Mouse (Mus musculus) heart, embryonic 16.5 days (tissue): Measurements from ENCODE around the gene Lrrfip2. TPM values are rescaled to one million over a fixed set of nuclear protein-coding genes. Genes with fewer than 3 reads are reported as not detected.

Source experiments
- ATAC-seq: fragments of 200-750 bp; cut with Nextera tagmentation; replicated peaks from 2 replicates; pipeline ENCODE4 v1.8.0; 2017; ENCODE audit warnings: moderate number of reproducible peaks; ENCODE audit not compliant: insufficient read depth, low FRiP score; ENCODE audit errors: extremely low read depth
- H3K27ac ChIP-seq: fragments of 300-500 bp; sonication (generic); 2 replicates; pipeline ENCODE4 v1.5.1; 2014; ENCODE audit warnings: mild to moderate bottlenecking, low read length, control low read depth, moderate library complexity
- H3K27me3 ChIP-seq: fragments of 300-500 bp; sonication (generic); 2 replicates; pipeline ENCODE4 v1.6.1; 2014; ENCODE audit warnings: low read length, mixed read lengths; ENCODE audit not compliant: control insufficient read depth, insufficient read depth
- H3K36me3 ChIP-seq: fragments of 300-500 bp; sonication (generic); 2 replicates; pipeline ENCODE4 v1.6.1; 2014; ENCODE audit not compliant: control insufficient read depth, insufficient read depth
- H3K4me1 ChIP-seq: fragments of 300-500 bp; sonication (generic); 2 replicates; pipeline ENCODE4 v1.6.1; 2014; ENCODE audit warnings: low read length, mixed read lengths; ENCODE audit not compliant: control insufficient read depth, insufficient read depth
- H3K4me2 ChIP-seq: fragments of 300-500 bp; sonication (generic); 2 replicates; pipeline ENCODE4 v1.6.1; 2014; ENCODE audit warnings: low read depth, mild to moderate bottlenecking, control low read depth, low read length
- H3K4me3 ChIP-seq: fragments of 300-500 bp; sonication (generic); 2 replicates; pipeline ENCODE4 v1.5.1; 2014; ENCODE audit warnings: mild to moderate bottlenecking, control low read depth, low read length
- H3K9ac ChIP-seq: fragments of 300-500 bp; sonication (generic); 2 replicates; pipeline ENCODE4 v1.6.1; 2014; ENCODE audit warnings: low read length, control low read depth
- H3K9me3 ChIP-seq: fragments of 300-500 bp; sonication (generic); replicated peaks from 2 replicates; pipeline ENCODE4 v1.6.1; 2016; ENCODE audit warnings: low read length; ENCODE audit not compliant: control insufficient read depth
- WGBS: fragments of 180-500 bp; shearing (Covaris S2); extraction: QIAGEN DNeasy Blood & Tissue Kit; methylation state at CpG from one replicate; pipeline ENCODE4 v1.1.7; 2014; 5-methylcytosine and 5-hydroxymethylcytosine counted together
- polyA plus RNA-seq: library from polyadenylated mRNA; unstranded; fragments of >200 nt; fragmentation: Nextera tagmentation; extraction: Ambion mirVana; gene quantifications from 2 replicates; pipeline ENCODE4 v1.2.1, GENCODE M21; 2015

Lrrfip2 gene
- polyA plus RNA-seq, 1 experiment from 2014 or later: 74.8 TPM

- ATAC-seq: no peak
- Histone ChIP-seq H3K4me3 (no peak overlapping the region), H3K36me3 (no peaks in the 10 kb centered on the region), H3K27me3 (no peaks in the 10 kb centered on the region; the same call in 1 of the 2 replicates), H3K27ac (no peak overlapping the region), H3K9ac (no peak overlapping the region), H3K4me1 (peaks cover 17% of the 10 kb centered on the region), H3K9me3 (no peaks in the 10 kb centered on the region), H3K4me2 (no peak overlapping the region)
- 24% methylated on average over 3 of the region's 3 CpGs for WGBS
Observed at GRCm38 (mm10) chr9:111086995-111087606, 30.3 kb upstream of the Lrrfip2 start.

- H3K9me3 ChIP-seq: no peaks in the 10 kb centered on the region
- H3K4me2 ChIP-seq: no peak overlapping the region
- H3K27ac ChIP-seq: no peak overlapping the region
- no peak for ATAC-seq
- 9% methylated on average over 5 of the region's 5 CpGs for WGBS
- H3K4me3 ChIP-seq: no peak overlapping the region
- H3K9ac ChIP-seq: no peak overlapping the region
- no peaks in the 10 kb centered on the region; the same call in 1 of the 2 replicates for H3K27me3 ChIP-seq
- no peaks in the 10 kb centered on the region for H3K36me3 ChIP-seq
- peaks cover 22% of the 10 kb centered on the region for H3K4me1 ChIP-seq
Observed at GRCm38 (mm10) chr9:111087960-111088359, 29.4 kb upstream of the Lrrfip2 start.

GRCm38 (mm10) chr9:111088886-111089285 lies 28.5 kb upstream of the Lrrfip2 start:
- no peak overlapping the region for H3K27ac ChIP-seq
- H3K4me1 ChIP-seq: peaks cover 25% of the 10 kb centered on the region
- no peak overlapping the region for H3K4me2 ChIP-seq
- no peaks in the 10 kb centered on the region for H3K36me3 ChIP-seq
- H3K27me3 ChIP-seq: no peaks in the 10 kb centered on the region; the same call in 1 of the 2 replicates
- 44% methylated on average over 7 of the region's 7 CpGs for WGBS
- no peak overlapping the region for H3K9ac ChIP-seq
- no peak for ATAC-seq
- H3K4me3 ChIP-seq: no peak overlapping the region
- no peaks in the 10 kb centered on the region for H3K9me3 ChIP-seq

DNA sequence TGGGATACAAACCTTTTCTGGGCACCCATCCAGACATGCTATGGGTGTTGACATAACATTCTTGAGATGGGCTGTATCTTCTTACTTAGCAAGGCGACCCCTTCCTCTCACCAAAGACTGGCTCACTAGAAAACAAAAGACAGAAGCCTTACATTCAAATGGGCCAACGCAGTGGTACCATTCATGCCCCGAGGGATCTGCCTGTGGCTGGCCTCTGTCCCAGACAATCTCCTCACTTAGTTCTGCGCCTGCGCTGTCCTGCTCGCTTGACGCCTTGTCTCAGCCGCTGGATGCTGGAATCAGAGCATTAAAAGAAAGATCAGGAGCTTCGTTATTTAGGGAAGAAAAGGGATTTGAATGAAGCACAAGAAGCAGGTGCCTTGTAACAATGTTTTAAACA lies 24.7 kb upstream of the Lrrfip2 start:
- Histone ChIP-seq H3K9me3 (no peaks in the 10 kb centered on the region), H3K27me3 (no peaks in the 10 kb centered on the region), H3K4me2 (peak overlapping the region; percentile 1; the same call in 1 of the 2 replicates), H3K4me3 (no peak overlapping the region), H3K27ac (no peak overlapping the region), H3K36me3 (no peaks in the 10 kb centered on the region), H3K4me1 (peaks cover 24% of the 10 kb centered on the region), H3K9ac (no peak overlapping the region)
- 47% methylated on average over 9 of the region's 9 CpGs for WGBS
- no peak for ATAC-seq

DNA sequence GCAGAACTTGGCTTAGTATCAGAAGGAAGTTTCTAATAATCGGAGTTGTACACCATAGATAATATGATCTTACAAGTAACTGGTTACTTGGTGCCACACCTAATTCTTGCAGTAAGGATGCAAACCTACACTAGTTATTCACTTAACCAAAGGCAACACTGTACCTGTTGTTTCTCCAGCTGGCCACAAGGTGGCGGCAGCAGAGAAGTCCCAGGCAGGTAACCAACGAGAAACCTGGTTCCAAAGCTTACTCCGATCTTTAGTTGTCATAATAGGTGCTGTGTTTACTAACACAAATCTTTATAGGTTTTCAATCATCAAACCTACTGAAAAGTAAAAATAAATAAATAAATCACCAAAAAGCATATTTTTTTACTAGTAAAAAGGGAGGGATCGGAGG lies 24.3 kb upstream of the Lrrfip2 start:
- H3K4me1 ChIP-seq: peaks cover 20% of the 10 kb centered on the region
- no peak for ATAC-seq
- H3K27ac ChIP-seq: no peak overlapping the region
- no peaks in the 10 kb centered on the region for H3K27me3 ChIP-seq
- WGBS: 28% methylated on average over 5 of the region's 5 CpGs
- peak overlapping the region; percentile 1; the same call in 1 of the 2 replicates for H3K4me2 ChIP-seq
- H3K36me3 ChIP-seq: no peaks in the 10 kb centered on the region
- no peak overlapping the region for H3K4me3 ChIP-seq
- H3K9me3 ChIP-seq: no peaks in the 10 kb centered on the region
- H3K9ac ChIP-seq: no peak overlapping the region

GRCm38 (mm10) chr9:111094626-111095025 lies 22.8 kb upstream of the Lrrfip2 start:
- no peak for ATAC-seq
- Histone ChIP-seq H3K36me3 (no peaks in the 10 kb centered on the region), H3K4me1 (peaks cover 15% of the 10 kb centered on the region), H3K4me3 (no peak overlapping the region), H3K27me3 (no peaks in the 10 kb centered on the region), H3K9ac (no peak overlapping the region), H3K4me2 (no peak overlapping the region), H3K9me3 (no peaks in the 10 kb centered on the region), H3K27ac (no peak overlapping the region)
- 72% methylated on average over 5 of the region's 5 CpGs for WGBS

DNA sequence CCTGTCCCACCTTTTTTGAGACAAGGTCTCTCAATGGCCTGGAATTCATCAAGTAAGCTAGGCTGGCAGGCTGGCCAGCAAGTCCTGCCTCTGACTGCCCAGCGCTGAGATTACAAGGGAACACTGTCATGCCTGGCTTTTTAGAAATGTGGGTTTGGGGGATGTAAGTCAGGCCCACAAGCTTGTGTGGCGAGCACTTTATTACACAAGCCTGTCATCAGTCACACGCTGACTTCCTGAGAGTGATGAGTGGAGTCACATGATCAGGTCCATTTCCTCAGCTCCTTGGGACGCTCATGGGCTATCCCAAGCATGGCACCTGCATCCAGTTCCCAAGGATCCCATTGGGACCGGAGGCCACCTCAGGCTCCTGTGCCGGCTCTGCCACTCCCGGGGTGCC lies 21.7 kb upstream of the Lrrfip2 start:
- Histone ChIP-seq H3K4me1 (peaks cover 15% of the 10 kb centered on the region), H3K36me3 (no peaks in the 10 kb centered on the region), H3K4me3 (no peak overlapping the region), H3K27ac (no peak overlapping the region), H3K9me3 (no peaks in the 10 kb centered on the region), H3K9ac (no peak overlapping the region), H3K4me2 (no peak overlapping the region), H3K27me3 (no peaks in the 10 kb centered on the region)
- ATAC-seq: no peak
- 61% methylated on average over 7 of the region's 7 CpGs for WGBS

DNA sequence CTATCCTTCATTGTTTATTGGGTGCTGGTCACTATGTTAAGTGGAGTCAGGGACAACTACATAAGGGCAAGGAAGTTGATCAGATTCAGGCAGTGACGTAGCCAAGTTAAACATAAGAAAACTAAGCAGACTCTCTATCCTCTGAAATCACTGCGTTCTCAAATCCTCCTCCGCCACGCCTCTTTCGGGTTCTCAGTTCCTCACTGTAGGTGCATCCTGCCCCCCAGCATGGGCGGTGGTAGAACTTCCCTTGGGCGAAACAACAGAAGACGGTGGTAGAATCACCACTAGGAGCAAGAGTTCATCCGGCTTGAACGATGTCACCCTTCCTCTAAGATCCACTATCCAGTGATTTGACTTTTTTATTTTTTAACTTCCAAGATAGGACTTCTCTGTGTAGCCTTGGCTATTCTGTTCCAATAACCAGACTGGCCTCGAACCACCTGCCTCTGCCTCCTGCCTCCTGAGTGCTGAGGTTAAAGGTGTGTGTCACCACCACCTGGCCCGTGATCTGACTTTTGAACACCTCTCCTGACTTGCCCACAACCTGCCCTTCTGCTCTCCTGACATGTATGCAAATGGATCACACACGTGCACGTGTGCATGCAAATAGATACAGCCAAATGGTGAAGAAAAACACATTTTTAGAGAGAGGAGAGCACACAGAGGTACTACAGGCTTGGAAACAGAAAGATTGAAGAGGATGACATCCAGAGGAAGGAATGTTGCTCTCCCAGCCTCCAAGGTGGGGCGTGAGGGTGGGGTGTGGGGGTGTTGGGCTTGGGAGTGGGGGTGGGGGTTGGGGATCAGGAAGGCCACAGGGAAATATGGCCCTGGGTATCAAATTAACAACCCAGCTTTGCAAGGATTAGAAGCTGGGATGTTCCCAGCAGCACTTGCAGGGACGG lies 20.7 kb upstream of the Lrrfip2 start:
- H3K27ac ChIP-seq: no peak overlapping the region
- ATAC-seq: no peak

DNA sequence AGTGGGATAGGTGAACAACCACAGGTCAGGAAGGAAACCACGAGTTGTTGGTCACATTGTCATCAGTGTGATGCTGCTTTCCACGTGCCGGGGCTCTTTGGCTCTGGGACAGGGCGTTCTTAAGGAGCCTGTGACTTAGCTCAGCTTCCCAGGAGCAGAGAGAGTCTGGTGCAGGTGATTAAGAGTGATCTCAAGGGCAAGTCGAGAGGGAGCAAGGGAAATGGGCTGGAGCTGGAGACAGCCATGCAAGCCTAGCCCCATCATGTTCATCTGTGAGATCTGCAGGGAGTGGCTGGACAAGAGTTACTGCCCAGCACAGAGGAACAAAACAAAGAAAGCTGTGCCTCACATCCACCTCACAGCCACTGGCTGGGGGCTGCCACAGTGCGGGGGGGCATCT lies 19.8 kb upstream of the Lrrfip2 start:
- no peak overlapping the region for H3K9ac ChIP-seq
- no peaks in the 10 kb centered on the region for H3K9me3 ChIP-seq
- ATAC-seq: no peak
- no peak overlapping the region for H3K4me2 ChIP-seq
- no peaks in the 10 kb centered on the region for H3K36me3 ChIP-seq
- H3K4me3 ChIP-seq: no peak overlapping the region
- WGBS: 65% methylated on average over 6 of the region's 6 CpGs
- H3K27ac ChIP-seq: no peak overlapping the region
- no peaks in the 10 kb centered on the region for H3K27me3 ChIP-seq
- H3K4me1 ChIP-seq: peaks cover 13% of the 10 kb centered on the region

More for the DNA sequence above, 20.7 kb upstream of the Lrrfip2 start:
- Histone ChIP-seq H3K9ac (no peak overlapping the region), H3K27me3 (no peaks in the 10 kb centered on the region), H3K4me2 (no peak overlapping the region), H3K9me3 (no peaks in the 10 kb centered on the region), H3K4me1 (peaks cover 15% of the 10 kb centered on the region), H3K36me3 (no peaks in the 10 kb centered on the region), H3K4me3 (no peak overlapping the region)
- 82% methylated on average over 16 of the region's 16 CpGs for WGBS
